Mouse (Mus musculus) stomach, embryonic 16.5 days (tissue): Measurements from ENCODE around the gene Nkx6-2. TPM values are rescaled to one million over a fixed set of nuclear protein-coding genes. Genes with fewer than 3 reads are reported as not detected.

Source experiments
- ATAC-seq: fragments of 200-750 bp; cut with Nextera tagmentation; 2 replicates; pipeline ENCODE4 v1.8.0; 2017; ENCODE audit warnings: moderate number of reproducible peaks, moderate TSS enrichment; ENCODE audit not compliant: insufficient read depth, low FRiP score
- H3K27ac ChIP-seq: fragments of 300-500 bp; sonication (generic); 2 replicates; pipeline ENCODE4 v1.5.1; 2014; ENCODE audit warnings: low read length
- H3K27me3 ChIP-seq: fragments of 300-500 bp; sonication (generic); 2 replicates; pipeline ENCODE4 v1.6.1; 2014; ENCODE audit warnings: low read length, control low read depth, mixed read lengths; ENCODE audit not compliant: control insufficient read depth, insufficient read depth
- H3K36me3 ChIP-seq: fragments of 300-500 bp; sonication (generic); 2 replicates; pipeline ENCODE4 v1.6.1; 2014; ENCODE audit warnings: low read length; ENCODE audit not compliant: control insufficient read depth, insufficient read depth
- H3K4me1 ChIP-seq: fragments of 300-500 bp; sonication (generic); 2 replicates; pipeline ENCODE4 v1.6.1; 2014; ENCODE audit warnings: low read length, control low read depth, mixed read lengths; ENCODE audit not compliant: control insufficient read depth, insufficient read depth
- H3K4me2 ChIP-seq: fragments of 300-500 bp; sonication (generic); 2 replicates; pipeline ENCODE4 v1.6.1; 2014; ENCODE audit warnings: low read depth, low read length, mixed read lengths
- H3K4me3 ChIP-seq: fragments of 300-500 bp; sonication (generic); replicated peaks from 2 replicates; pipeline ENCODE4 v1.5.1; 2014; ENCODE audit warnings: mild to moderate bottlenecking, low read length
- H3K9ac ChIP-seq: fragments of 300-500 bp; sonication (generic); 2 replicates; pipeline ENCODE4 v1.6.1; 2014; ENCODE audit warnings: low read length
- H3K9me3 ChIP-seq: fragments of 300-500 bp; sonication (generic); replicated peaks from 2 replicates; pipeline ENCODE4 v1.6.1; 2016; ENCODE audit warnings: low read length, control low read depth; ENCODE audit not compliant: control insufficient read depth
- WGBS: fragments of 180-500 bp; shearing (Covaris S2); extraction: QIAGEN DNeasy Blood & Tissue Kit; methylation state at CpG from one replicate; pipeline ENCODE4 v1.1.7; 2014; 5-methylcytosine and 5-hydroxymethylcytosine counted together
- polyA plus RNA-seq: library from polyadenylated mRNA; unstranded; fragments of >200 nt; fragmentation: Nextera tagmentation; extraction: Ambion mirVana; gene quantifications from 2 replicates; pipeline ENCODE4 v1.2.1, GENCODE M21; 2015

Gene Nkx6-2
- polyA plus RNA-seq, 1 experiment from 2014 or later, result 2.6 TPM

- no peaks in the 10 kb centered on the region for H3K4me1 ChIP-seq
- no peak overlapping the region for H3K4me2 ChIP-seq
Measured at GRCm38 (mm10) chr7:139536831-139537230, 45.8 kb downstream of the Nkx6-2 start.

GRCm38 (mm10) chr7:139536331-139536730 lies 46.3 kb downstream of the Nkx6-2 start:
- no peak for ATAC-seq
- Histone ChIP-seq H3K4me1 (no peaks in the 10 kb centered on the region), H3K9me3 (no peaks in the 10 kb centered on the region), H3K27me3 (no peaks in the 10 kb centered on the region), H3K4me2 (no peak overlapping the region), H3K27ac (no peak overlapping the region), H3K36me3 (peaks cover 19% of the 10 kb centered on the region; the same call in 1 of the 2 replicates), H3K4me3 (no peak overlapping the region), H3K9ac (no peak overlapping the region)
- WGBS, result 78% methylated on average over 5 of the region's 5 CpGs

More at GRCm38 (mm10) chr7:139536831-139537230, 45.8 kb downstream of the Nkx6-2 start:
- H3K27ac ChIP-seq, result no peak overlapping the region
- no peaks in the 10 kb centered on the region for H3K27me3 ChIP-seq
- no peak overlapping the region for H3K4me3 ChIP-seq
- peaks cover 19% of the 10 kb centered on the region; the same call in 1 of the 2 replicates for H3K36me3 ChIP-seq
- H3K9me3 ChIP-seq, result no peaks in the 10 kb centered on the region
- no peak overlapping the region for H3K9ac ChIP-seq
- ATAC-seq, result no peak
- 93% methylated on average over 2 of the region's 2 CpGs for WGBS

GRCm38 (mm10) chr7:139531428-139531801 lies 51.2 kb downstream of the Nkx6-2 start:
- Histone ChIP-seq H3K27ac (no peak overlapping the region), H3K9me3 (no peaks in the 10 kb centered on the region), H3K27me3 (no peaks in the 10 kb centered on the region), H3K36me3 (peaks cover 15% of the 10 kb centered on the region; the same call in 1 of the 2 replicates), H3K9ac (no peak overlapping the region), H3K4me2 (no peak overlapping the region), H3K4me1 (no peaks in the 10 kb centered on the region), H3K4me3 (no peak overlapping the region)
- ATAC-seq, result no peak
- WGBS, result 83% methylated on average over 4 of the region's 4 CpGs

GRCm38 (mm10) chr7:139530591-139531427 lies 51.8 kb downstream of the Nkx6-2 start:
- H3K27me3 ChIP-seq, result no peaks in the 10 kb centered on the region
- ATAC-seq, result no peak
- H3K9me3 ChIP-seq, result no peaks in the 10 kb centered on the region
- H3K9ac ChIP-seq, result no peak overlapping the region
- no peak overlapping the region for H3K4me2 ChIP-seq
- H3K27ac ChIP-seq, result no peak overlapping the region
- H3K4me1 ChIP-seq, result no peaks in the 10 kb centered on the region
- no peak overlapping the region for H3K4me3 ChIP-seq
- 55% methylated on average over 16 of the region's 16 CpGs for WGBS
- H3K36me3 ChIP-seq, result peaks cover 14% of the 10 kb centered on the region; the same call in 1 of the 2 replicates

Other genes with a start within 250 kb of the Nkx6-2 start
- 20.0 and 21.3 TPM in 2 replicates for gene Inpp5a, start 193.7 kb downstream of the Nkx6-2 start, polyA plus RNA-seq
- gene Cfap46, start 101.0 kb upstream of the Nkx6-2 start, polyA plus RNA-seq, result 0.14 TPM in 1 of 2 replicates, not detected in the other